Mouse (Mus musculus) right cerebral cortex, postnatal 4 days (tissue): ENCODE data around the gene Mgll.
A peak's percentile ranks its signal among the peaks of the same experiment; 100 is the strongest.

Experiments used
- DNase-seq: peaks from one replicate; pipeline ENCODE4 v3.0.0-alpha.2; 2022

Mgll gene

GRCm38 (mm10) chr6:88809091-88810037, 85.2 kb downstream of the Mgll start:
- DNase-seq = no peak

- no peak for DNase-seq
Observed at GRCm38 (mm10) chr6:88810291-88810690, 86.1 kb downstream of the Mgll start.

DNA sequence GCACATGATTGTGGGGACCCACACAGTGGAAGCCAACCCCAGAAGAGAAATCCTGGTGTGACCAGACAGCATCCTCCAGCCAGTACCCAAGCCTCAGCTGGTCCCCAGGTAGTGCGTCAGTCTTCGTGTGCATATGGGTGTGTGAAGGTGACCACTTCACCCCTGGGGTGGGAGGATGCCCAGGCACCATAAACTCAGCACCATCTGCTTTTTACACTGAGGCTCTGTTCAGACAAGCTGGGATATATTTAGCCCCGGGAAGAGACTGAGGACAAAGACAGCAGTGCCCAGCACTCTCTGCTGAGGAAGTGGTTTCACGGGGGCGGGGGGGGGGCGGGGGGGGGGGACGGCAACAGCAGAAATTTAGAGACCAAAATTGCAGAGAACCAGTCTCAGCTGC, 87.2 kb downstream of the Mgll start:
- no peak for DNase-seq

- no peak for DNase-seq
Observed at GRCm38 (mm10) chr6:88811880-88812400, 87.7 kb downstream of the Mgll start.

DNA sequence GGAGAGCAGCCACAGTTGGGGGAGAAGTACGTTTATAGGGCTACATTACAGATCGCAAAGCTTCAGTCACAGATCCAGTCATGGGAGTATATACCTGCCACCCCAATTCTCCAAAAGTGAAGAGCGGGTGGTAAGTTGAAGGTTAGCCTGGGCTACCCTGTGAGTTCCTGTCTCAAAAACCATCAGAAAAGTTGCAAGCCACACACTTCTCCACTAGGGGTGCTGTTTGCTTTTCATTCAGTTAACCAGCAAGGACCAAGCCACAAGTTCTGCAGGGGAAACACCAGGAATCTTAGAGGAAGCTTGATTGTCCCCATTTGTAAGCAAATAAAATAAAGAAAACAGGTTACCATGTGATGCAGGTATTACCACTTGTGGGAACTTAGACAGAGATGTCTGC, 88.7 kb downstream of the Mgll start:
- DNase-seq = no peak

DNA sequence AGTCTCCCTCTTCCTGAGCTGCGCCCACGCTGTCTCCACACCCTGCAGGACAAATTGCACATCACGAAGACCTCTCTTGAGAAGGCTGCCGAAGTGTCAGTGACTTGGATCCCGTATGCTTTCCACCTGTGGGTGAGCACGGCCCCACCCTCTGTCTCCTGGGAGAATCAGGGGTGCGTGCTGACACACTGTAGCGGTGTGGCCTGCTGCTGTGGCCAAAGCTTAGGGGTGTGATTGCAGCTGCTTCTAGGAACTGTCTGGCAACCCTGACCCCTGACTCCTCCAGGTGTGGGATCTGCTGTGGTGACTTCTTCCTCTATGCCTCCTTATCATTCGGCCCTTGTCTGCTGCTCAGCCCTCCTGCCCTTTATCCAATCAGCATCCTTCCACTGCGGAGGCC, 89.6 kb downstream of the Mgll start:
- DNase-seq = no peak

GRCm38 (mm10) chr6:88815036-88815435, 90.8 kb downstream of the Mgll start:
- DNase-seq = no peak

DNA sequence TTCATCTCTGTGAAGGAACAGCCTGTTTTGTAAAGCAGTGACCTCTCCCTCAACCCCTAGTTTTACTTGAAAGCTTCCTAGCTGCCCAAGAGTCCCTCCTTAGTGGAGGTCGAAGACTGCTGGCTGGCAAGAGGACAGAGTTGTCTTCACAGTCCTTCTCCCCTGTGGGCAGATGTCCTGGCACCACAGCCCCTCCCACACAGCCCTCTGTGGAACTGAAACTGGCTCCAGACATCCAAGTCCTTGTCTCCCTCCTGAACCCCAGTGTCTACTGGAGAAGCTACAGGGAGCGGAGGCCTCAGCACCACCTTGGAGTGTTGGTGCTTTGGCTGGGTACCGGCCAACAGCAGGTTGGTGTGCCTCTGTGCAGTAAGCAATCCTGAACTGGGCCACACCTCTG, 91.3 kb downstream of the Mgll start:
- DNase-seq = no peak

- no peak for DNase-seq
Observed at GRCm38 (mm10) chr6:88816913-88817312, 92.7 kb downstream of the Mgll start.

- DNase-seq = no peak
Observed at GRCm38 (mm10) chr6:88820853-88821252, 96.6 kb downstream of the Mgll start.

GRCm38 (mm10) chr6:88821294-88821693, 97.1 kb downstream of the Mgll start:
- DNase-seq = no peak

DNA sequence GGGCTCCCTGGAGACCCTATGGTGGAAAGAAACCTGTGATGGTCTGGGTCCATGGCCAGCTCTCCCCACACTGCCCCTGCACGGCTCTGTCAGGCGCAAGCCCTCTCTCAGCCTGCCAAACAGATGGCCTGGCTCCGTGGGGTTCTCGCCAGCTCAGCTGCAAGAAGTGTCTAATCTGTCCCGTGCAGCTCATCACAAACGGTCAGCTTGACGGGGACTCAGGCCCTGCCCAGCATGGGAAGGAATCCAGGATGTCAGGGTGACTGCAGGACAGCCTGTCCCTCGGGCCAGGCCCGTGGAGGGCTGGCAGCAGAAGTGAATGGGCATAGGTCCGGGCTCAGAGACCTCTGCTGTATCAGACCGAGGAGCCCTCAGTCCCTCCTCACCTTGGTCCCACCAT, 97.7 kb downstream of the Mgll start:
- DNase-seq = no peak

- DNase-seq = no peak
Observed at GRCm38 (mm10) chr6:88824183-88824582, 100.0 kb downstream of the Mgll start.

DNA sequence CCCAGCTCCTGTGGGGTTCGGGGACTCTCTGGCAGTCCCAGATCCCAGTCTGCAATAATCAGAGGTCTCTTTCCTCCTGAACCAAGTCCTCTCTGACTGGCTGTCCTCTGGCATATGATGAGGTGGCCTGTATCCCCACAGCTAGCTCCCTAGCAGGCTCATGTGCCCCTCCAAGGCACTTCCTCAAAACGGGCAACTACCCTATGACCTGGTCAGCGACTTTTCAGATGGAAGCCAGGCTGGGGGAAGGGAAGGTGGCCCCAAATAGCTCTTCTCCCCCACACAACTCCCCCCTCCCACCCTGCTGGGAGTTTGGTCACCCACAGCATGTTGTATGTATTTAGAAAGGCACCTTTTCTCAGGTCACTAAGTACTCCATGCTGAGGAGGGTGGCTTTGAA, 101.9 kb downstream of the Mgll start:
- DNase-seq = no peak

- DNase-seq = peak; percentile 67
Observed at GRCm38 (mm10) chr6:88826545-88826944, 102.3 kb downstream of the Mgll start.

DNA sequence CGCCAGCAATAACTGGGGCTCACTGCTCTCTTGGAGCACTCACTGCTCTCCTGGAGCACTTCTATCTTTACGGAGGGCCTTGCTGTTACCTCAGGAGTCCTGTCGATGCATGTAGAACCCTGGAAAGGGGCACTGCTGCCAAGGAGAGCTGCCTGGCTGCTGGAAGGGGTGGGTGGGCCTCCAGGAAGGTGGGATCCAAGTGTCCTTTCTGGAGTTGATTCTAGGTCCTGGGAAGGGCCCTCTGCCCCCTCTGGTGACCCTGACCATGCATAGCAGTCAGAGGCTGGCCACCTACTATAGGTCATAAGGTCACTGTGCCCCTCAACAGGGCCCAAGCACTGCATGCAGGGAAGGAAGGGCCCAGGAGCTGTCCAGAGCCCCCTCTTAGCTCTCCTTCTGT, 102.8 kb downstream of the Mgll start:
- no peak for DNase-seq

GRCm38 (mm10) chr6:88827395-88828205, 103.4 kb downstream of the Mgll start:
- no peak for DNase-seq

DNA sequence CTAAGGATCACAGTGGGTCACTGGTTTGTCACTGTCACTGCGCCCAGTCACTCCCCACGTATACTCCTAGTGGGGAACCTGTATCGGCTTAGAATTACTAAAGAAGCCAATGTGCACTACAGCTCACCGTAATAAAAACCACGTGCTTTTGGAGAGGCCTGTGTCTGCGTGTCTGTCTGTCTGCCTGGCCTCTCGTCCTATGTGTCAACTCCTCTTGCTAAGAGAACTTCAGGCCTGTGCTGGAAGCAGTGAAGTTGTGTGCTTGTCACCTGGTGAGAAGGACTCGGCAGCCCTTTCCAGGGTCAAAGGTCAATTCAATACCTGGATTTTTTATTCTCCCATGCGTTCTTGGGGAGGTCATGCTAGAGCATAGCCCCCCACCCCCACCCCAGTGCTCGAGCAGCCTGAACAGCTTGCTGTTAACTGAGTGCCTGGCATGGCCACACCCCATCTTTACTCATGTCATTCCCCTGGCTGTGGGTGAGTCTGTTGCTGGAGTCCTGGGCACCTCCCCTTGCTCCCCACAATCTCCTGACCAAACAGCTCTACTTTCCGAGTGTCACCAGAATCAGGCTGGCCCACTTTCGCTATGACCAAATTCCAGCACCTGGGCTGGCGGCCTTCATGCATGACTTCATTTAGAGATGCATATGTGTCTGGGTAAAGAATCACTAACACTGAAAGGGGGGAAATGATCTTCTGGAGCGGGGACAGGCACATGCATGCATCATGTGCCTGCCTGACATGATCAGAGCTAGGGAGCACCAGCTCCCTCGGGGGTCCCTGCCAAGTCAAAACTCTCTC, 104.2 kb downstream of the Mgll start:
- no peak for DNase-seq

DNA sequence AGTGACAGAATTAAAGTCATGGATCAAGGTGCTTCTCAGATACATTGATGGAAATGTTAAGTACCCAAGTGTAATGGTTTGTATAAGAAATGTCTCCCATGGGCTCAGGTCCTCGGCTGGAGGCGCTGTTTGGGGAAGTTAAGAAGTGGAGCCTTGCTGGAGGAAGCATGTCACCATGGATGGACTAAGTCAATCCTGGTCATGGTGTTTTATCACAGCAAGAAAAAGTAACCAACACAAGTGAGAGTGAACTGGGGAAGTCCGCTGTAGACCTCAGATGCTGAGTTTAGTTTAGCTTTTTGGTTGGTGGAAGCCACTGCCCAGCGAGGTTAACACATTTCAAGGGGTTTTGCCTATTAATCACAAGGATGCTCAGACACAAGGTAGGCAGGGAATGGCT, 105.4 kb downstream of the Mgll start:
- DNase-seq = no peak

GRCm38 (mm10) chr6:88830112-88830702, 106.0 kb downstream of the Mgll start:
- no peak for DNase-seq

GRCm38 (mm10) chr6:88831456-88831855, 107.2 kb downstream of the Mgll start:
- DNase-seq = peak; percentile 77

DNA sequence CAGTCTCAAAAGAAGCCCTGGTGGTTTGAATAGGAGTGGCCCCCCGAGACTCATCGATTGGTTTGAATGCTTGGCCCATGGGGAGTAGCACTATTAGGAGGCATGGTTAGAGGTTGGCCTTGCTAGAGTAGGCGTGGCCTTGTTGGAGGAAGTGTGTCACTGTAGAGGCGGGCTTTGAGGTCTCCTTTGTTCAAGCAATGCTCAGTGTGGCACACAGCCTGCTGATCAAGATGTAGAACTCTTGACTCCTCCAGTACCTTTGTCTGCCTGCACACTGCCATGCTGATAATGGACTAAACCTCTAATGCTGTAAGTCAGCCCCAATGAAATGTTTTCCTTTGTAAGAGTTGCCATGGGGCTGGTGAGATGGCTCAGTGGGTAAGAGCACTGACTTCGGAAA, 108.5 kb downstream of the Mgll start:
- DNase-seq = no peak
